Mouse (Mus musculus) stomach, postnatal 0 days (tissue): ENCODE data around the gene Wnt2b.

Experiments
- CTCF ChIP-seq: IDR thresholded peaks from 2 replicates; pipeline ENCODE4 v1.5.1; 2016; ENCODE audit warnings: antibody characterized with exemption, low read depth, mild to moderate bottlenecking, moderate library complexity
- EP300 ChIP-seq: optimal IDR thresholded peaks from 2 replicates; pipeline ENCODE3; 2016; ENCODE audit warnings: antibody characterized with exemption

DNA sequence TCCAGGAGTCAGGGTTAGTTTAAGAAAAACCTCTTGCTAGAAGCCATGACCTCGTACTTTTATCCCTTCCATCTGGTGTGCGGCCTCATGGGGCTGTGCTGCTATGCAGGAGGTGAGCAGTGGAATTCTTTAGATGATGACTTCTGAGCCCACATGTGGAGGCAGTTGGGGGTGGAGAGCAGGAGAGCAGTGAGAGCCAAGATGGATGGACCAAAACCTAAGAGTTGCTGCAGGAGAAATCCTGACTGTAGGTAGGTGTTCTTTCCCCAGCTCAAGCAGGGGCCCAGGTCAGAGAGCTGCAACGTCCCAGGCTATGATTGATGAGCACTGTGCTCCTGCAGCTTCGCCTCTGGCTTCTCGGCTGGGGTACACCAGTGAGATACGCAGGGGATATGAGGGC is 21.0 kb downstream of the Wnt2b start:
- TF ChIP-seq CTCF: no peak
- no peak for TF ChIP-seq EP300
